Mouse (Mus musculus) liver, embryonic 16.5 days (tissue): ENCODE results near the gene Kcnk12. TPM values are rescaled to one million over a fixed set of nuclear protein-coding genes. Genes with fewer than 3 reads are reported as not detected.
A peak's percentile ranks its signal among the peaks of the same experiment; 100 is the strongest.

Experiments used
- ATAC-seq: fragments of 200-750 bp; cut with Nextera tagmentation; 2 replicates; pipeline ENCODE4 v1.8.0; 2017; ENCODE audit warnings: low read depth, mild to moderate bottlenecking, moderate number of reproducible peaks, moderate library complexity
- H3K27ac ChIP-seq: fragments of 300-500 bp; sonication (generic); 2 replicates; pipeline ENCODE4 v1.5.1; 2014; ENCODE audit warnings: mild to moderate bottlenecking, low read length
- H3K27me3 ChIP-seq: fragments of 300-500 bp; sonication (generic); 2 replicates; pipeline ENCODE4 v1.6.1; 2014; ENCODE audit warnings: low read depth, low read length, mixed read lengths; ENCODE audit not compliant: control insufficient read depth, insufficient read depth
- H3K36me3 ChIP-seq: fragments of 300-500 bp; sonication (generic); 2 replicates; pipeline ENCODE4 v1.6.1; 2014; ENCODE audit warnings: mild to moderate bottlenecking; ENCODE audit not compliant: control insufficient read depth, insufficient read depth
- H3K4me1 ChIP-seq: fragments of 300-500 bp; sonication (generic); 2 replicates; pipeline ENCODE4 v1.6.1; 2014; ENCODE audit warnings: low read depth, low read length, mixed read lengths; ENCODE audit not compliant: control insufficient read depth
- H3K4me2 ChIP-seq: fragments of 300-500 bp; sonication (generic); 2 replicates; pipeline ENCODE4 v1.6.1; 2014; ENCODE audit warnings: low read depth, low read length, mixed read lengths
- H3K4me3 ChIP-seq: fragments of 300-500 bp; sonication (generic); 2 replicates; pipeline ENCODE4 v1.5.1; 2014; ENCODE audit warnings: low read depth, mild to moderate bottlenecking, low read length
- H3K9ac ChIP-seq: fragments of 300-500 bp; sonication (generic); 2 replicates; pipeline ENCODE4 v1.6.1; 2014; ENCODE audit warnings: low read depth, low read length
- H3K9me3 ChIP-seq: fragments of 300-500 bp; sonication (generic); replicated peaks from 2 replicates; pipeline ENCODE4 v1.6.1; 2016; ENCODE audit warnings: low read length; ENCODE audit not compliant: control insufficient read depth
- WGBS: fragments of 180-500 bp; shearing (Covaris S2); extraction: QIAGEN DNeasy Blood & Tissue Kit; methylation state at CpG from one replicate; pipeline ENCODE4 v1.1.7; 2014; ENCODE audit not compliant: insufficient replicate concordance; 5-methylcytosine and 5-hydroxymethylcytosine counted together
- polyA plus RNA-seq: library from polyadenylated mRNA; unstranded; fragments of >200 nt; fragmentation: Nextera tagmentation; extraction: Ambion mirVana; gene quantifications from 2 replicates; pipeline ENCODE4 v1.2.1, GENCODE M21; 2015

The Kcnk12 gene
- polyA plus RNA-seq, result 0.25 and 0.29 TPM in 2 replicates

GRCm38 (mm10) chr17:87797688-87798291 lies at the start of gene Kcnk12:
Gene Kcnk12 (minus strand): TSS chr17:87797994.
- H3K27ac ChIP-seq, result no peak within 1 kb of the TSS
- H3K9ac ChIP-seq, result no peak within 1 kb of the TSS
- no peaks in the 10 kb centered on the region for H3K9me3 ChIP-seq
- H3K4me2 ChIP-seq, result peak within 1 kb of the TSS; percentile 57
- WGBS, result under 1% methylated on average over 44 of the region's 46 CpGs
- no peaks in the 10 kb centered on the region for H3K4me1 ChIP-seq
- ATAC-seq, result peak; percentile 41
- H3K4me3 ChIP-seq, result peak within 1 kb of the TSS; percentile 37
- H3K27me3 ChIP-seq, result peaks cover 50% of the 10 kb centered on the region
- H3K36me3 ChIP-seq, result no peaks in the 10 kb centered on the region

- Histone ChIP-seq H3K27me3 (no peaks in the 10 kb centered on the region), H3K4me3 (no peak overlapping the region), H3K9me3 (no peaks in the 10 kb centered on the region), H3K4me1 (no peaks in the 10 kb centered on the region), H3K27ac (no peak overlapping the region), H3K4me2 (no peak overlapping the region), H3K9ac (no peak overlapping the region), H3K36me3 (no peaks in the 10 kb centered on the region)
- no peak for ATAC-seq
- 63% methylated on average over 5 of the region's 5 CpGs for WGBS
These were observed 44.4 kb upstream of the Kcnk12 start for GRCm38 (mm10) chr17:87842156-87842555.

DNA sequence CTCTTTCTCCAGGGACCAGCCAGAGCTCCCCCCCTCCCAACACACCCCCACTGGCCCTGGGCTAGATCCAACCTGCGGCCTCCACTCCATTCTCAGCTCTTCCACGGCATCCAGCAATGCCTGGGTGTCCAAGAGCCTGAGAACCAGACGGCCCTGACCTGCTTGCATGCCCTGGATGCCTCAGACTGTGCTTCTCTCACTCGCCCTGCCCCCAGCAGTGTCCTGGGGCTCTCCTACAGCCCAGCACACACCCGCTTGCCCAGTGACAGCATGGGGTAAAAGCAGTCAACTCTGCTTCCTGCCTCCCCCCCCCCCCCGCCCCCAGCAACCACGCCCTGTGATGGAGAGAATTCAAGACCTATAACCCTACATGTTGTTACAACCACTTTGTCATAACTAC lies 42.3 kb upstream of the Kcnk12 start:
- no peak overlapping the region for H3K4me2 ChIP-seq
- WGBS, result 49% methylated on average over 7 of the region's 7 CpGs

GRCm38 (mm10) chr17:87834850-87835249 lies 37.1 kb upstream of the Kcnk12 start:
- no peak for ATAC-seq
- Histone ChIP-seq H3K9ac (no peak overlapping the region), H3K9me3 (no peaks in the 10 kb centered on the region), H3K36me3 (no peaks in the 10 kb centered on the region), H3K4me2 (no peak overlapping the region), H3K4me3 (no peak overlapping the region), H3K4me1 (no peaks in the 10 kb centered on the region), H3K27ac (no peak overlapping the region), H3K27me3 (no peaks in the 10 kb centered on the region)
- 41% methylated on average over 8 of the region's 8 CpGs for WGBS

More for the DNA sequence above, 42.3 kb upstream of the Kcnk12 start:
- H3K9me3 ChIP-seq, result no peaks in the 10 kb centered on the region
- ATAC-seq, result no peak
- no peaks in the 10 kb centered on the region for H3K36me3 ChIP-seq
- H3K27ac ChIP-seq, result no peak overlapping the region
- no peak overlapping the region for H3K9ac ChIP-seq
- no peak overlapping the region for H3K4me3 ChIP-seq
- H3K4me1 ChIP-seq, result no peaks in the 10 kb centered on the region
- no peaks in the 10 kb centered on the region for H3K27me3 ChIP-seq

DNA sequence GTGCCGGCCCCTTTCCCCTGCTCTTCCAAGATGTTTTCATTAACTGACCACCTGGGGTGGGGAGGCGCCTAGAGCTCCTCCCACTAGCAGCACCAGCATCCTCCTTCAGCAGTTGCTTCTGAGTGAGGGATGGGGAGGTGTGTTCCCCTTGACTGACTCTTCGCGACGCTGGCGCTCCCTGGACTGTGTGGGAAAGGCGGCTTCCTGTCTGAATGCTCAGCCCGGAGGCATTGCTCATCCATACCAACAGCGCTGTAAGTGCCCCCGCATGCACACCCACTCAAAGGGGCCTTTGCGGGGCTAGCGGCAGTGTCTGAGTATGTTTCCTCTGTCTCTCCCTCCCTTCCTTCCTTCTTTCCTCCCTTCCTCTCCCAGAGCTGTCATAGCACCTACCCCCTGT lies 29.1 kb upstream of the Kcnk12 start:
- Histone ChIP-seq H3K4me3 (no peak overlapping the region), H3K4me1 (no peaks in the 10 kb centered on the region), H3K9me3 (no peaks in the 10 kb centered on the region), H3K27ac (no peak overlapping the region), H3K27me3 (no peaks in the 10 kb centered on the region), H3K9ac (no peak overlapping the region), H3K36me3 (no peaks in the 10 kb centered on the region), H3K4me2 (no peak overlapping the region)
- WGBS, result 16% methylated on average over 12 of the region's 12 CpGs
- no peak for ATAC-seq

GRCm38 (mm10) chr17:87826036-87826560 lies 28.3 kb upstream of the Kcnk12 start:
- no peak for ATAC-seq
- no peak overlapping the region for H3K27ac ChIP-seq
- no peaks in the 10 kb centered on the region for H3K9me3 ChIP-seq
- no peaks in the 10 kb centered on the region for H3K36me3 ChIP-seq
- H3K4me1 ChIP-seq, result no peaks in the 10 kb centered on the region
- WGBS, result 20% methylated on average over 22 of the region's 23 CpGs
- no peaks in the 10 kb centered on the region for H3K27me3 ChIP-seq
- H3K4me3 ChIP-seq, result no peak overlapping the region
- no peak overlapping the region for H3K9ac ChIP-seq
- no peak overlapping the region for H3K4me2 ChIP-seq

- no peaks in the 10 kb centered on the region for H3K4me1 ChIP-seq
- no peak for ATAC-seq
- 30% methylated on average over 5 of the region's 5 CpGs for WGBS
- H3K9ac ChIP-seq, result no peak overlapping the region
- no peaks in the 10 kb centered on the region for H3K36me3 ChIP-seq
- no peaks in the 10 kb centered on the region for H3K27me3 ChIP-seq
- H3K9me3 ChIP-seq, result no peaks in the 10 kb centered on the region
- H3K4me2 ChIP-seq, result no peak overlapping the region
- no peak overlapping the region for H3K27ac ChIP-seq
- no peak overlapping the region for H3K4me3 ChIP-seq
These were observed 27.7 kb upstream of the Kcnk12 start for GRCm38 (mm10) chr17:87825454-87826008.

DNA sequence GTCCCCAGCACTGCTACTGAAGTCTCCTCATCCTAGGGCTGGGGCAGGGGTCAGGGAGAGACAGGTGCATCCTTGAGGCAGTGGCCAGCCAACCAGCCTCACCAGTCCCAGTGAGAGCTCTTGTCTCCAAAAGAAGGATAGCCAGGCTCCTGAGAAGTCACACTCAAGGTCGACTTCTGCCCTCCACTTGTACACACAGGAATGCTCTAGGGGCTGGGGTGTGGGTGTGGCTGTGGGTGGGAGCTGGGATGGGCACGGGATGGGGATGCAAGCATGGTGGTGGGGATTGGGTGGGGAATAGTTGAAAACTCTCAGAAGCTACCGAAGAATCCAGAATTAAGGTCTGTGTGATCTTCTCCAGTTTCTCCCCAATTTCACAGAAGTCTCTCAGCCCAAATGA lies 25.2 kb upstream of the Kcnk12 start:
- H3K9me3 ChIP-seq, result 0 out of 2 replicates have a peak, but pooled peaks cover 2% of the 10 kb centered on the region
- H3K27ac ChIP-seq, result no peak overlapping the region
- H3K4me3 ChIP-seq, result no peak overlapping the region
- H3K36me3 ChIP-seq, result no peaks in the 10 kb centered on the region
- H3K27me3 ChIP-seq, result no peaks in the 10 kb centered on the region
- WGBS, result 50% methylated on average over 3 of the region's 3 CpGs
- no peaks in the 10 kb centered on the region for H3K4me1 ChIP-seq
- no peak overlapping the region for H3K4me2 ChIP-seq
- H3K9ac ChIP-seq, result no peak overlapping the region
- ATAC-seq, result no peak

DNA sequence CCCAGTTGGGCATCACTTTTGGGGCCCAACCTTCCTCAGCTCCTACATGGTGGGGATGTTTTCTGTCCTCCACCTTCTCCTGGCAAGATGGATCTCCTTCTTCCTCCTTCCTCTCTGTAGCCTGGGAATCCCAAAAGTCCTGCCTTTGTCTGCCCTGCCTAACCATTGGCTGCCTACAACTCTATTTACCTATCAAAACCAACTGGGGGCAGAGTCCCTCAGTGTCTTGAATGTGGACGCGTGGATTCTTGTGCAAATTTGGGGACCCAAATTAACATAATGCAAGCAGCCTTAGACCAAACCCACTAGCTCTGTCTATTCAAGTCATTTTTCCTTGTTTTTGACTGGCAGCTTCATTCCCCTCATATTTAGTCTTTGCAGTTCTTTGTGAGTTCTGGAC lies 11.8 kb upstream of the Kcnk12 start:
- no peaks in the 10 kb centered on the region for H3K9me3 ChIP-seq
- WGBS, result 67% methylated on average over 2 of the region's 2 CpGs
- no peak overlapping the region for H3K9ac ChIP-seq
- no peak overlapping the region for H3K4me2 ChIP-seq
- H3K36me3 ChIP-seq, result no peaks in the 10 kb centered on the region
- no peaks in the 10 kb centered on the region for H3K27me3 ChIP-seq
- no peaks in the 10 kb centered on the region for H3K4me1 ChIP-seq
- no peak for ATAC-seq
- no peak overlapping the region for H3K4me3 ChIP-seq
- H3K27ac ChIP-seq, result no peak overlapping the region
